Mouse (Mus musculus) lung, postnatal 0 days (tissue): ENCODE data around the gene Abcc2. TPM values are rescaled to one million over a fixed set of nuclear protein-coding genes. Genes with fewer than 3 reads are reported as not detected.
A peak's percentile ranks its signal among the peaks of the same experiment; 100 is the strongest.

Source experiments
- ATAC-seq: fragments of 200-750 bp; cut with Nextera tagmentation; 2 replicates; pipeline ENCODE4 v1.8.0; 2017; ENCODE audit warnings: moderate library complexity
- DNase-seq: peaks from one replicate; pipeline ENCODE4 v3.0.0-alpha.2; 2016; ENCODE audit warnings: low spot score
- H3K27ac ChIP-seq: fragments of 300-500 bp; sonication (generic); 2 replicates; pipeline ENCODE4 v1.5.1; 2014; ENCODE audit warnings: antibody characterized with exemption, mild to moderate bottlenecking, low read length, mixed read lengths
- H3K27me3 ChIP-seq: fragments of 300-500 bp; sonication (generic); replicated peaks from 2 replicates; pipeline ENCODE4 v1.6.1; 2014; ENCODE audit warnings: low read length, mixed read lengths; ENCODE audit not compliant: insufficient read depth
- H3K36me3 ChIP-seq: fragments of 300-500 bp; sonication (generic); 2 replicates; pipeline ENCODE4 v1.6.1; 2014; ENCODE audit warnings: low read length, mixed read lengths; ENCODE audit not compliant: insufficient read depth
- H3K4me1 ChIP-seq: fragments of 300-500 bp; sonication (generic); 2 replicates; pipeline ENCODE4 v1.6.1; 2014; ENCODE audit warnings: antibody characterized with exemption, low read depth, low read length, mixed read lengths; ENCODE audit not compliant: insufficient read depth
- H3K4me2 ChIP-seq: fragments of 300-500 bp; sonication (generic); replicated peaks from 2 replicates; pipeline ENCODE4 v1.6.1; 2014; ENCODE audit warnings: low read depth, mild to moderate bottlenecking, low read length, moderate library complexity, mixed read lengths
- H3K4me3 ChIP-seq: fragments of 300-500 bp; sonication (generic); 2 replicates; pipeline ENCODE4 v1.5.1; 2014; ENCODE audit warnings: low read depth, low read length
- H3K9ac ChIP-seq: fragments of 300-500 bp; sonication (generic); replicated peaks from 2 replicates; pipeline ENCODE4 v1.6.1; 2014; ENCODE audit warnings: low read depth, mild to moderate bottlenecking
- H3K9me3 ChIP-seq: fragments of 300-500 bp; sonication (generic); 2 replicates; pipeline ENCODE4 v1.6.1; 2016; ENCODE audit warnings: low read length, mixed read lengths
- CTCF ChIP-seq: IDR thresholded peaks from 2 replicates; pipeline ENCODE4 v1.5.1; 2016; ENCODE audit warnings: antibody characterized with exemption, mild to moderate bottlenecking
- EP300 ChIP-seq: IDR thresholded peaks from 2 replicates; pipeline ENCODE4 v1.6.1; 2016; ENCODE audit warnings: antibody characterized with exemption, mild to moderate bottlenecking, control low read depth
- WGBS: fragments of 180-500 bp; shearing (Covaris S2); extraction: QIAGEN DNeasy Blood & Tissue Kit; methylation state at CpG from one replicate; pipeline ENCODE4 v1.1.7; 2014; 5-methylcytosine and 5-hydroxymethylcytosine counted together
- polyA plus RNA-seq: library from polyadenylated mRNA; unstranded; fragments of >200 nt; fragmentation: Nextera tagmentation; extraction: Ambion mirVana; gene quantifications from 2 replicates; pipeline ENCODE4 v1.2.1, GENCODE M21; 2015

Abcc2 gene
- polyA plus RNA-seq: 0.02 TPM in 1 of 2 replicates, not detected in the other

DNA sequence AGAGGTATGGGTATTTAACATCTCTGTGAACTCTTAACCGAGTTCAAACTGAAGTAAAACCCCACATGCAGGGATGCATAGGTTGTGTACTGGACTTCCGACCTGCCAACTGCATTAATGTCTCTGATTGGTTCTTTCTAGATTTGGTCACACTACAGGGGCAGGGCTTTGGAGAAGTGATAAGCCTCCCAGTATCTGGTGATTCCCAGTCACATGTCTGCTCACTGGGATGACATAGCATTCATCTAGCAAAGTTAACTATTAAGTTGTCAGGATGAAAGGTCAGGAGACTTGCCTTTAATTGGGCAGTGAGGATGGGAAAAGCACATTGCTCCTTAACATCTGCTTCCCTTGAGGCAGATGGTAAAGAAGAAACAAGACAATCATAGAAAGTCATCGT lies at the start of gene Abcc2:
Abcc2 (plus strand) TSS at position 213 of the 400 bp plus-strand sequence.
- 74% methylated on average over 3 of the region's 3 CpGs for WGBS
- ATAC-seq: no peak
- no peak within 1 kb of the TSS for H3K4me2 ChIP-seq
- no peak within 1 kb of the TSS for H3K4me3 ChIP-seq
- no peak for DNase-seq
- TF ChIP-seq CTCF (no peak), EP300 (no peak)
- H3K9ac ChIP-seq: no peak within 1 kb of the TSS
- H3K27me3 ChIP-seq: no peaks in the 10 kb centered on the region
- no peak within 1 kb of the TSS for H3K27ac ChIP-seq
- H3K4me1 ChIP-seq: no peaks in the 10 kb centered on the region
- H3K36me3 ChIP-seq: no peaks in the 10 kb centered on the region
- no peaks in the 10 kb centered on the region for H3K9me3 ChIP-seq

- Histone ChIP-seq H3K4me1 (no peaks in the 10 kb centered on the region), H3K9me3 (no peaks in the 10 kb centered on the region), H3K4me3 (no peak overlapping the region), H3K27ac (no peak overlapping the region), H3K27me3 (no peaks in the 10 kb centered on the region), H3K9ac (no peak overlapping the region), H3K36me3 (peaks cover 65% of the 10 kb centered on the region), H3K4me2 (no peak overlapping the region)
- TF ChIP-seq CTCF: no peak
- no peak for TF ChIP-seq EP300
- 96% methylated on average over 10 of the region's 10 CpGs for WGBS
- DNase-seq (no peak), ATAC-seq (no peak)
Observed at GRCm38 (mm10) chr19:43738409-43738808, 43.6 kb upstream of the Abcc2 start.

DNA sequence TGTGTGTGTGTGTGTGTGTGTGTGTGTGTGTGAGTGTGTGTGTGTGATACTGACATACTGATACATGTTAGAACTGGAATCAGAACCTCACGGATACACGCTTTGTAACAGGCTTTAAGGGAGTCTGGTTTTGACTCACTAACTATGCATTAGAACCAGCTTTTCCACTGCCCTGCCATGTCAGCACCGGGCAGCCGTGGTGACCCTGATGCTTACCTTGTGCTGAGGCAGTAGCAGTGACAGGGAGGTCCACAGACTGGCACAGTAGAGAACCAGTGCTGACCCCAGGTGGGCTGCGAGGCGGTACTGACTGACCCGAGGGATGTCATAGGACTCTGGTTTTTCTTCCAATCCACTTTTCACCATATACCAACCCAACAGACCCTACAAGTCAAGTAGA lies 38.6 kb upstream of the Abcc2 start:
- Histone ChIP-seq H3K4me2 (no peak overlapping the region), H3K9me3 (no peaks in the 10 kb centered on the region), H3K4me3 (no peak overlapping the region), H3K36me3 (peaks cover 58% of the 10 kb centered on the region), H3K9ac (no peak overlapping the region), H3K4me1 (no peaks in the 10 kb centered on the region), H3K27ac (no peak overlapping the region), H3K27me3 (no peaks in the 10 kb centered on the region)
- WGBS: 96% methylated on average over 7 of the region's 7 CpGs
- TF ChIP-seq EP300 (no peak), CTCF (no peak)
- no peak for DNase-seq
- no peak for ATAC-seq

DNA sequence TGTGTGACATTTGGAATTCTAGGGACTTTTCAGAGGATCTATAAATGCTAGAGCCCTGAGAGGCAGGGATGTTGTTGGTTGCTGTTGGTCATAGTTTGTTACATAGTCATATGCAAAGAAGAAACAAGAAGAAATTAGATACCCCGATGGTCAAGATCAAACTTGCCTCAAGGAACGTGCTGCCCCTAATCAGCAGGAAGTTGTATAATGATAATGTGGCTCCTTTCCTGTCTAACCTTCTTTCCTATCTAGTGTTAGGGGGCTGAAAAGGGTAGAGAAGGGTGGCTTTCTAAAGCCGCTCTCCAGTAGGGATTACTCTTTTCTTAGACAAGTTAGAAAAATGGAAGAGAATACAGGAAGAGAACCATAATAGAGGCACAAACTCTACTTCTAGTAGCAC lies 36.3 kb upstream of the Abcc2 start:
- H3K36me3 ChIP-seq: peaks cover 37% of the 10 kb centered on the region
- H3K4me3 ChIP-seq: no peak overlapping the region
- DNase-seq (no peak), ATAC-seq (no peak)
- no peak overlapping the region for H3K9ac ChIP-seq
- no peaks in the 10 kb centered on the region for H3K27me3 ChIP-seq
- TF ChIP-seq EP300 (no peak), CTCF (no peak)
- no peak overlapping the region for H3K4me2 ChIP-seq
- no peak overlapping the region for H3K27ac ChIP-seq
- H3K9me3 ChIP-seq: no peaks in the 10 kb centered on the region
- WGBS: 90% methylated on average over 3 of the region's 3 CpGs
- H3K4me1 ChIP-seq: no peaks in the 10 kb centered on the region

- 51% methylated on average over 4 of the region's 4 CpGs for WGBS
- Histone ChIP-seq H3K9me3 (no peaks in the 10 kb centered on the region), H3K36me3 (peaks cover 27% of the 10 kb centered on the region; the same call in 1 of the 2 replicates), H3K27ac (no peak overlapping the region), H3K4me3 (no peak overlapping the region), H3K4me1 (no peaks in the 10 kb centered on the region), H3K4me2 (no peak overlapping the region), H3K9ac (no peak overlapping the region), H3K27me3 (no peaks in the 10 kb centered on the region)
- ATAC-seq (peak; percentile 12), DNase-seq (peak; percentile 68)
- TF ChIP-seq EP300 (peak; percentile 72), CTCF (no peak)
Observed at GRCm38 (mm10) chr19:43747877-43748276, 34.1 kb upstream of the Abcc2 start.

- Histone ChIP-seq H3K27ac (no peak overlapping the region), H3K36me3 (peaks cover 21% of the 10 kb centered on the region; the same call in 1 of the 2 replicates), H3K9ac (no peak overlapping the region), H3K4me3 (no peak overlapping the region), H3K9me3 (no peaks in the 10 kb centered on the region), H3K4me1 (no peaks in the 10 kb centered on the region), H3K27me3 (no peaks in the 10 kb centered on the region), H3K4me2 (no peak overlapping the region)
- TF ChIP-seq EP300: no peak
- TF ChIP-seq CTCF: no peak
- 93% methylated on average over 2 of the region's 2 CpGs for WGBS
- ATAC-seq (no peak), DNase-seq (no peak)
Observed at GRCm38 (mm10) chr19:43750008-43750407, 32.0 kb upstream of the Abcc2 start.
